Mouse (Mus musculus) heart, postnatal 0 days (tissue): Measurements from ENCODE around the gene Pfdn4. TPM values are rescaled to one million over a fixed set of nuclear protein-coding genes. Genes with fewer than 3 reads are reported as not detected.

Source experiments
- ATAC-seq: fragments of 200-750 bp; cut with Nextera tagmentation; 2 replicates; pipeline ENCODE4 v1.8.0; 2017; ENCODE audit warnings: low read depth, moderate number of reproducible peaks, moderate library complexity; ENCODE audit not compliant: insufficient read depth
- DNase-seq: peaks from one replicate; pipeline ENCODE4 v3.0.0-alpha.2; 2016; ENCODE audit warnings: low spot score
- H3K27ac ChIP-seq: fragments of 300-500 bp; sonication (generic); 2 replicates; pipeline ENCODE4 v1.5.1; 2014; ENCODE audit warnings: low read depth, mild to moderate bottlenecking
- H3K27me3 ChIP-seq: fragments of 300-500 bp; sonication (generic); 2 replicates; pipeline ENCODE4 v1.6.1; 2014; ENCODE audit warnings: low read length, mixed read lengths; ENCODE audit not compliant: control insufficient read depth, insufficient read depth
- H3K36me3 ChIP-seq: fragments of 300-500 bp; sonication (generic); replicated peaks from 2 replicates; pipeline ENCODE4 v1.6.1; 2014; ENCODE audit warnings: low read length, mixed read lengths; ENCODE audit not compliant: control insufficient read depth, insufficient read depth
- H3K4me1 ChIP-seq: fragments of 300-500 bp; sonication (generic); 2 replicates; pipeline ENCODE4 v1.6.1; 2014; ENCODE audit warnings: antibody characterized with exemption; ENCODE audit not compliant: control insufficient read depth, insufficient read depth
- H3K4me2 ChIP-seq: fragments of 300-500 bp; sonication (generic); 2 replicates; pipeline ENCODE4 v1.6.1; 2014; ENCODE audit warnings: low read depth, mild to moderate bottlenecking, low read length, moderate library complexity
- H3K4me3 ChIP-seq: fragments of 300-500 bp; sonication (generic); 2 replicates; pipeline ENCODE4 v1.5.1; 2014; ENCODE audit warnings: low read depth, low read length
- H3K9ac ChIP-seq: fragments of 300-500 bp; sonication (generic); replicated peaks from 2 replicates; pipeline ENCODE4 v1.6.1; 2014; ENCODE audit warnings: low read depth, low read length, mixed read lengths
- H3K9me3 ChIP-seq: fragments of 300-500 bp; sonication (generic); replicated peaks from 2 replicates; pipeline ENCODE4 v1.6.1; 2016; ENCODE audit warnings: low read length; ENCODE audit not compliant: control insufficient read depth
- CTCF ChIP-seq: IDR thresholded peaks from 2 replicates; pipeline ENCODE4 v1.5.1; 2016; ENCODE audit warnings: antibody characterized with exemption, control low read depth, low read depth
- EP300 ChIP-seq: IDR thresholded peaks from 2 replicates; pipeline ENCODE4 v1.6.1; 2016; ENCODE audit warnings: antibody characterized with exemption, low read depth
- WGBS: fragments of 180-500 bp; shearing (Covaris S2); extraction: QIAGEN DNeasy Blood & Tissue Kit; methylation state at CpG from one replicate; pipeline ENCODE4 v1.1.7; 2014; 5-methylcytosine and 5-hydroxymethylcytosine counted together
- polyA plus RNA-seq: library from polyadenylated mRNA; unstranded; fragments of >200 nt; fragmentation: Nextera tagmentation; extraction: Ambion mirVana; gene quantifications from 2 replicates; pipeline ENCODE4 v1.2.1, GENCODE M21; 2015
- total RNA-seq: library from RNA; depleted of rRNA; stranded (reverse); fragments of >200 nt; gene quantifications from 2 replicates; pipeline ENCODE4 v1.2.3, GENCODE M21; 2014; ENCODE audit warnings: low replicate concordance

Gene Pfdn4
- total and polyA plus RNA-seq, 2 experiments from 2014 or later, result 11.4 to 42.1 TPM

DNA sequence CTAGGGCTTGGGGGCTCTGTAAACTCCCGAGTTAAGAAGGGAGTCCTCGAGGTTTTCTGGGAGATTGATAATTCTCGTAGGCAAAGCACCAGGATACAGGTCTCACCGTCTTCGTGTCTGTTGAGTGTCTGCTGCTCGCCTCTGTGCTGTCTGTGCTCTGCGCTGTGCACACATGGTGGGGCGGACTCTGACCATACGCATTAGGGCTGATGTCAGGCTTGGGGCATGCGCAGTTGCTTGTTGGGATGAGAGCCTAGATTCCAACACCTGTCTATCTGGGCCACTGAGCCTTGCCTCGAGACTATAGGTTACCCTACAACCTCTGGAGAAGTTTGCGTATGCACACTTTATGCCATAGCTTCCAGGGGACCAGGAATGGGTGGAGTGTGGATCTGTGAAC is 17.5 kb downstream of the Pfdn4 start:
- Histone ChIP-seq H3K27ac (no peak overlapping the region), H3K4me2 (no peak overlapping the region), H3K36me3 (peaks cover 30% of the 10 kb centered on the region), H3K9me3 (no peaks in the 10 kb centered on the region), H3K4me1 (peaks cover 13% of the 10 kb centered on the region), H3K27me3 (no peaks in the 10 kb centered on the region), H3K4me3 (no peak overlapping the region), H3K9ac (no peak overlapping the region)
- TF ChIP-seq CTCF (no peak), EP300 (no peak)
- WGBS, result 75% methylated on average over 12 of the region's 12 CpGs
- DNase-seq, result no peak
- ATAC-seq, result no peak

DNA sequence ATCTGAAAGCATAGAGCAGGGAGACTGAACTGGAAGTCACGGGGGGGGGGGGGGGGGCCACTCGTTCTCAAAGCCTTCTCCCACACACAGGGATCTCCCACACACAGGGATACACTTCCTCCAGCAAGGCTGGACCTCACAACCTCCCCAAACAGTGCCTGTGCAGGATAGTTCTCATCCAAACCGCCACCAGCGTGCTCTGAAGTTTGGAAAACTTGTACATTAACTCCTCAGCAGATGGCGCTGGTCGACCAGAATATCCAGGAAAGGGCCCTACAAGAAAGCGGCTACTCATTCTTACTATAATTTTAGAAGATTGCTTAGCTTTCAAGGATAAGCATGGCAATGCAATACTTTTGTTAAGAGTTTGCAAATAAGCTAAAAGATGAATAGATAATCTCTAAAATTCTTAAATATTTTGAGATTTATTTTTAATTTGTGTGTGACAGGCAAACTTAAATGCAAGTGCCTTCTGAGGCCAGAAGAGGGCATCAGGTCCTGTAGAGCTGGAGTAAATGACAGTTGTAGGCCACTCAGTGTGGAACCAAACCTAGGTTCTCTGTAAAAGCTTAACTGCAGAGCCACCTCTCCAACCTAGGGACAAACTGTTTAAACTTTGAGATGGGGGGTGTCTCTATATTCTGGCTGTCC is 24.2 kb downstream of the Pfdn4 start:
- Histone ChIP-seq H3K4me3 (no peak overlapping the region), H3K9me3 (no peaks in the 10 kb centered on the region), H3K36me3 (peaks cover 37% of the 10 kb centered on the region), H3K27me3 (no peaks in the 10 kb centered on the region), H3K9ac (no peak overlapping the region), H3K4me1 (no peaks in the 10 kb centered on the region), H3K27ac (no peak overlapping the region), H3K4me2 (no peak overlapping the region)
- TF ChIP-seq EP300 (no peak), CTCF (peak; percentile 61)
- ATAC-seq (peak; percentile 68; the same call in 1 of the 2 replicates), DNase-seq (peak; percentile 71)
- 7% methylated on average over 7 of the region's 7 CpGs for WGBS

DNA sequence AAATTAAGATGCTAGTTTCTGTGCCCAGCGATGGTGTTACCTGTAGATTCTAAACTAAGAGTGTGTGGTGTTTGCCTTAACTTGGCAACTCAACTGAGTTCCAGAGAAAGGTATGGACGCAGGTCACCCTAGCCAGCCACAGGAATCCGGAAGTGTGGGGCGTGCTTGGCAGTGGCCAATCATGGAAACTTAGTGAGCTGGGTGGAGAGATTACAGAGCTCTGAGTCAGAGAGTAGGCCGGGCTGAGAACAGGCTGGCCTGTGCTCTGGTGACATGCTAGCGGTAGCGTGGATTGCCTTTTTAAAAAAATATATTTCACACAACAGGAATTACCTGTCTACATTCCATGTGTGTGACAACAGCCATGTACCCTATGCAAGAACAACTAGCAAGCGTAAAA is 30.3 kb downstream of the Pfdn4 start:
- peak; percentile 93 for ATAC-seq
- no peaks in the 10 kb centered on the region for H3K9me3 ChIP-seq
- TF ChIP-seq CTCF (no peak), EP300 (no peak)
- H3K27ac ChIP-seq, result peak overlapping the region; percentile 53
- no peaks in the 10 kb centered on the region for H3K27me3 ChIP-seq
- no peak overlapping the region for H3K4me2 ChIP-seq
- peak; percentile 36 for DNase-seq
- 46% methylated on average over 8 of the region's 8 CpGs for WGBS
- H3K9ac ChIP-seq, result no peak overlapping the region
- H3K36me3 ChIP-seq, result no peaks in the 10 kb centered on the region
- no peaks in the 10 kb centered on the region for H3K4me1 ChIP-seq
- no peak overlapping the region for H3K4me3 ChIP-seq

DNA sequence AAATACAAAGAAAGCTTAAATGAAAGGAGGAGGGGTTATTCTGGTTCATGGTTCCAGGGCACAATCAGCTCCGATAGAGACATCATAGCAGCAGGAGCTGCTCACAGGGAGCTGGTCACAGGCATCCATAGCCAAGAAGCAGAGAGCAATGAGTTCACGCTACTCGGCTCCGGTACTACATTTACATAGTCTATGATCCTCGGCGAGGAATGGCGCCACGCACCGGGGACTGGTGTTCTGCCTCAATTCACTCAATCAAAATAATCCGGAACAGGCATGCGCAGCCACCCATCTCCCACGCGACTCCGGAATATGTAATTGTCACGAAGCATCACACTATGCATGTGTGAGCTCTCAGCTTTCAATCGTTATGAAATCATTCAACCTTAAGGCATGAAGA is 31.8 kb downstream of the Pfdn4 start:
- ATAC-seq, result no peak
- Histone ChIP-seq H3K36me3 (no peaks in the 10 kb centered on the region), H3K4me3 (no peak overlapping the region), H3K4me1 (no peaks in the 10 kb centered on the region), H3K27me3 (no peaks in the 10 kb centered on the region), H3K4me2 (no peak overlapping the region), H3K9me3 (no peaks in the 10 kb centered on the region), H3K27ac (no peak overlapping the region), H3K9ac (no peak overlapping the region)
- TF ChIP-seq CTCF (no peak), EP300 (no peak)
- WGBS, result 94% methylated on average over 16 of the region's 16 CpGs
- DNase-seq, result no peak

DNA sequence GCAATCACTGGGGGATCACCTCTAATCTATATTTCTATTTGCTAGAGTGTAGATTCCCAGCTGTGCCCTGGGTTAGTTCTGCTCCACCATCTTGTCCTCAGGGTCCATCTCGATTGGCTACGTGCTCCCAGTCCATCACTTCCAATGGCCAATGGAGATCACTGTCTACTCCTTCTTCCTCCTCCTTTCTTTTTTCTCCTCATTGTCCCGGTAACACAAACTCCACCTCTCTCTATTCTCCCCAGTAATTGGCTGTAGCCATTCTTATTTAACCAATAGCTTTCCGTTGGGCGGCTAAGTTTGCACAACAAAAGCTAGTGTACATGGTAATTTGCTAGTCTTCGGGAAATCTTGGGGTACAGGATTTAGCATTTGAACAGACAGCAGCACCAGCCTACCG is 33.5 kb downstream of the Pfdn4 start:
- no peak for DNase-seq
- Histone ChIP-seq H3K4me2 (no peak overlapping the region), H3K9ac (no peak overlapping the region), H3K27me3 (no peaks in the 10 kb centered on the region), H3K36me3 (no peaks in the 10 kb centered on the region), H3K4me1 (no peaks in the 10 kb centered on the region), H3K4me3 (no peak overlapping the region), H3K27ac (no peak overlapping the region), H3K9me3 (no peaks in the 10 kb centered on the region)
- 92% methylated on average over 7 of the region's 7 CpGs for WGBS
- ATAC-seq, result no peak
- TF ChIP-seq CTCF (no peak), EP300 (no peak)

DNA sequence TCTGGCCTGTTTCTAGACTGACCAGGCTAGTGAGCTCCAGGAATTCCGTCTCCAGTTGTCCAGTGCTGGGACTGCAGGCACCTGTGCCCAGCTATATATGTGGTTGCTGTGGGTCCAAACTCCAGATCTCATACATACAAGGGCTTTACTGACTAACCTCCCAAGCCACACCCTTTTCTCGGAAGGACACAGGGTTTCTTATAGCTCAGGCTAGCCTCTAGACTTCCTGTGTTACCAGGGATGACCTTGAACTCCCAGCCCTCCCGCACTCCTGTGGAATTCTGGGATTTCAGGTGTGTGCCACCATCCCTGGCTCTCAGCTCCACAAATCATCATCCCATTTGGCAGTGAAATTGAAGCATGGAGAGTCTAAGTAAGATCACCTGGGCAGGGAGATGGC is 34.0 kb downstream of the Pfdn4 start:
- TF ChIP-seq CTCF, result no peak
- no peak for TF ChIP-seq EP300
- DNase-seq, result no peak

More for the DNA sequence above, 34.0 kb downstream of the Pfdn4 start:
- Histone ChIP-seq H3K36me3 (no peaks in the 10 kb centered on the region), H3K9me3 (no peaks in the 10 kb centered on the region), H3K4me3 (no peak overlapping the region), H3K9ac (no peak overlapping the region), H3K27me3 (no peaks in the 10 kb centered on the region), H3K27ac (no peak overlapping the region), H3K4me2 (no peak overlapping the region), H3K4me1 (no peaks in the 10 kb centered on the region)
- 85% methylated on average over 3 of the region's 3 CpGs for WGBS
- no peak for ATAC-seq
